Mouse (Mus musculus): Measurements from ENCODE around the gene Pjvk. TPM values are rescaled to one million over a fixed set of nuclear protein-coding genes. Genes with fewer than 3 reads are reported as not detected.

The Pjvk gene
- polyA plus RNA-seq, 1 experiment from 2014 or later: 0.31 TPM

GRCm38 (mm10) chr2:76676401-76677226, 28.3 kb downstream of the Pjvk start:
- Histone ChIP-seq H3K9me3 (ENCODE audit: control insufficient read depth) (no peaks in the 10 kb centered on the region), H3K9ac (ENCODE audit: low read depth, low read length) (no peak overlapping the region), H3K4me2 (replicated peaks; ENCODE audit: low read depth) (peak overlapping the region; percentile 69), H3K4me1 (replicated peaks; ENCODE audit: control insufficient read depth, insufficient read depth, low read length) (0 out of 2 replicates have a peak, but pooled peaks cover 3% of the 10 kb centered on the region), H3K27ac (ENCODE audit: low read depth, low read length) (no peak overlapping the region), H3K36me3 (ENCODE audit: control insufficient read depth, insufficient read depth) (peaks cover 16% of the 10 kb centered on the region; the same call in 1 of the 2 replicates), H3K27me3 (replicated peaks; ENCODE audit: control insufficient read depth, insufficient read depth, low read length) (no peaks in the 10 kb centered on the region), H3K4me3 (ENCODE audit: low read depth, low read length) (no peak overlapping the region; the same call in 1 of the 2 replicates)
- ATAC-seq: no peak
- 41% methylated on average over 13 of the region's 13 CpGs for WGBS
- TF ChIP-seq CTCF (IDR thresholded peaks at IDR 0.05; ENCODE audit: low read depth): no peak

DNA sequence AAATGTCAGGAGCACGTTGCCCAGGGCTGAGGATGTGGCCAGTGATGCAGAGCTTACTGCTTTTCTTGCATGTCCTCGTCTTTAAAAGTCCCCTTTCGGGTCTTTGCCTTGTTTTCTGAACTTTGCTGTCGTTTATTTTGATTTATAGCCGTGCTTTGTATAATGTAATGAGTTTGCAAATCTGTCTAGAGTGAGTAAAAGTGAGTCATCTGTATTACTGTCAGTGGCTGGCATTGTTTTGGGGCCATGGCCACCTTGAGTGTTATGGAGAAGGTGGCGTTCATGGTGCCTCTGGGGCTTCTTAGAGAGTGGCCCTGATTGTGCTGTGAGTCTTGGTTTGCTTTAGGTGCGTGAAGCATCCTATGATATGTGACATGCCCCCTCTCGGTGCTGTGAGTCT, 34.0 kb downstream of the Pjvk start:
- Histone ChIP-seq H3K4me1 (replicated peaks; ENCODE audit: control insufficient read depth, insufficient read depth, low read length) (no peaks in the 10 kb centered on the region), H3K4me3 (ENCODE audit: low read depth, low read length) (no peak overlapping the region), H3K27me3 (replicated peaks; ENCODE audit: control insufficient read depth, insufficient read depth, low read length) (no peaks in the 10 kb centered on the region), H3K9me3 (ENCODE audit: control insufficient read depth) (no peaks in the 10 kb centered on the region), H3K4me2 (replicated peaks; ENCODE audit: low read depth) (no peak overlapping the region), H3K36me3 (ENCODE audit: control insufficient read depth, insufficient read depth) (peaks cover 52% of the 10 kb centered on the region), H3K9ac (ENCODE audit: low read depth, low read length) (no peak overlapping the region), H3K27ac (ENCODE audit: low read depth, low read length) (no peak overlapping the region)
- no peak for TF ChIP-seq CTCF (IDR thresholded peaks at IDR 0.05; ENCODE audit: low read depth)
- no peak for ATAC-seq
- 82% methylated on average over 8 of the region's 8 CpGs for WGBS

DNA sequence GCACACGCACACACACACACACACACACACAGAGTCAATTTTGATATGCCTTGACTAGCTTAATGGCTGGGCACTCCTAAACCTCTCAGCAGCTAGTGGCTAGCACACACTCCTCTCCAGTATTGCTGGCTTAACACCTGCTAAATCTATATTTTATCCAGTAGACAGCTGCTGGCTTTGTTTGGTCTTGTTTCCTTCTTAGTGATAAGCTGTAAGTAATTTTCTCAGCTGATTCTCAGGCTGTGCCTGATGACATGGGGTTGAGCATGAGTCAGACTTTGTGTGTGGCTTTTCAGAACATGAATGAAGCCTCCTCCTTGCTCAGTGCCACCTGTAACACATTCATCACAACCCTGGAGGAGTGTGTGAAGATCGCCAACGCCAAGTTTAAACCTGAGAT, 38.7 kb downstream of the Pjvk start:
- Histone ChIP-seq H3K27me3 (replicated peaks; ENCODE audit: control insufficient read depth, insufficient read depth, low read length) (no peaks in the 10 kb centered on the region), H3K4me2 (replicated peaks; ENCODE audit: low read depth) (no peak overlapping the region), H3K4me3 (ENCODE audit: low read depth, low read length) (no peak overlapping the region), H3K9ac (ENCODE audit: low read depth, low read length) (no peak overlapping the region), H3K4me1 (replicated peaks; ENCODE audit: control insufficient read depth, insufficient read depth, low read length) (no peaks in the 10 kb centered on the region), H3K9me3 (ENCODE audit: control insufficient read depth) (no peaks in the 10 kb centered on the region), H3K27ac (ENCODE audit: low read depth, low read length) (no peak overlapping the region), H3K36me3 (ENCODE audit: control insufficient read depth, insufficient read depth) (peaks cover 67% of the 10 kb centered on the region)
- ATAC-seq: no peak
- 94% methylated on average over 3 of the region's 3 CpGs for WGBS
- TF ChIP-seq CTCF (IDR thresholded peaks at IDR 0.05; ENCODE audit: low read depth): no peak

- no peak overlapping the region for H3K9ac ChIP-seq (ENCODE audit: low read depth, low read length)
- H3K36me3 ChIP-seq (ENCODE audit: control insufficient read depth, insufficient read depth): peaks cover 72% of the 10 kb centered on the region
- 63% methylated on average over 3 of the region's 3 CpGs for WGBS
- no peak overlapping the region for H3K4me3 ChIP-seq (ENCODE audit: low read depth, low read length)
- no peak for ATAC-seq
- no peak overlapping the region for H3K4me2 ChIP-seq (replicated peaks; ENCODE audit: low read depth)
- no peaks in the 10 kb centered on the region for H3K27me3 ChIP-seq (replicated peaks; ENCODE audit: control insufficient read depth, insufficient read depth, low read length)
- no peaks in the 10 kb centered on the region for H3K9me3 ChIP-seq (ENCODE audit: control insufficient read depth)
- H3K27ac ChIP-seq (ENCODE audit: low read depth, low read length): no peak overlapping the region
- TF ChIP-seq CTCF (IDR thresholded peaks at IDR 0.05; ENCODE audit: low read depth): no peak
- H3K4me1 ChIP-seq (replicated peaks; ENCODE audit: control insufficient read depth, insufficient read depth, low read length): no peaks in the 10 kb centered on the region
Observed at GRCm38 (mm10) chr2:76687608-76688007, 39.3 kb downstream of the Pjvk start.

GRCm38 (mm10) chr2:76688162-76688561, 39.9 kb downstream of the Pjvk start:
- Histone ChIP-seq H3K9me3 (ENCODE audit: control insufficient read depth) (no peaks in the 10 kb centered on the region), H3K4me3 (ENCODE audit: low read depth, low read length) (no peak overlapping the region), H3K27ac (ENCODE audit: low read depth, low read length) (no peak overlapping the region), H3K4me2 (replicated peaks; ENCODE audit: low read depth) (no peak overlapping the region), H3K27me3 (replicated peaks; ENCODE audit: control insufficient read depth, insufficient read depth, low read length) (no peaks in the 10 kb centered on the region), H3K9ac (ENCODE audit: low read depth, low read length) (no peak overlapping the region), H3K4me1 (replicated peaks; ENCODE audit: control insufficient read depth, insufficient read depth, low read length) (no peaks in the 10 kb centered on the region), H3K36me3 (ENCODE audit: control insufficient read depth, insufficient read depth) (peaks cover 72% of the 10 kb centered on the region)
- peak; percentile 81 for ATAC-seq
- WGBS: 33% methylated on average over 7 of the region's 7 CpGs
- no peak for TF ChIP-seq CTCF (IDR thresholded peaks at IDR 0.05; ENCODE audit: low read depth)

- peaks cover 80% of the 10 kb centered on the region for H3K36me3 ChIP-seq (ENCODE audit: control insufficient read depth, insufficient read depth)
- no peak overlapping the region for H3K4me2 ChIP-seq (replicated peaks; ENCODE audit: low read depth)
- no peaks in the 10 kb centered on the region for H3K4me1 ChIP-seq (replicated peaks; ENCODE audit: control insufficient read depth, insufficient read depth, low read length)
- H3K27ac ChIP-seq (ENCODE audit: low read depth, low read length): no peak overlapping the region
- H3K4me3 ChIP-seq (ENCODE audit: low read depth, low read length): no peak overlapping the region
- 78% methylated on average over 12 of the region's 12 CpGs for WGBS
- H3K9me3 ChIP-seq (ENCODE audit: control insufficient read depth): no peaks in the 10 kb centered on the region
- H3K9ac ChIP-seq (ENCODE audit: low read depth, low read length): no peak overlapping the region
- H3K27me3 ChIP-seq (replicated peaks; ENCODE audit: control insufficient read depth, insufficient read depth, low read length): no peaks in the 10 kb centered on the region
- ATAC-seq: no peak
- no peak for TF ChIP-seq CTCF (IDR thresholded peaks at IDR 0.05; ENCODE audit: low read depth)
Observed at GRCm38 (mm10) chr2:76690436-76691204, 42.3 kb downstream of the Pjvk start.

Measured in intestine, postnatal 0 days (tissue).